Mouse (Mus musculus): ENCODE results near the gene Bdh1.
"Not testable (repeated sequence)": the region's sequence is repeated elsewhere in the genome, so short reads cannot be mapped to it uniquely, and the experiment has no call there.

The Bdh1 gene

GRCm38 (mm10) chr16:31464953-31465352, 42.9 kb downstream of the Bdh1 start:
- DNase-seq (ENCODE audit: low spot score in 2 of 2): no peak

- peak; percentile 75 to 77 for DNase-seq (ENCODE audit: low spot score in 2 of 2)
Measured at GRCm38 (mm10) chr16:31465630-31466029, 43.5 kb downstream of the Bdh1 start.

- no peak for DNase-seq (ENCODE audit: low spot score in 2 of 2)
Measured at GRCm38 (mm10) chr16:31466106-31466505, 44.0 kb downstream of the Bdh1 start.

DNA sequence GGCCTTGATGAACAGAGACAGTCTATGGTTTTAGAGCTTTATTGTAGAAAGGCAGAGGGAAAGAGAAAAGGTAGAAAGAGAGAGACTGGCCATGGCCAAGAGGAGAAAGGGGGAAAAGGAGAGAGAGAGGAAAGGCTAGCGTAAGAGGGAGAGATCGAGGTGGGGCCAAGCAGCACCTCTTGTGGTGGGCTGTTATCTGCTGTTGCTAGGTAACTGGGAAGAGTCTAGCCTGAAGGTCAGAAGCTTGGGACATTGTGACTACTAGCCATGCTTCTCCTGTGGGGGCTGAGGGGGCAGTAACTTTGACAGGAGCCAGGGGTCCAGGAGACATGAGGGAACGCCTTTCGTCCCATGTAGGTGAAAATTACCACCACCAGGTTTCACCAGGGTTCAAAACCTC, 48.7 kb downstream of the Bdh1 start:
- not testable (repeated sequence) for DNase-seq (ENCODE audit: low spot score in 2 of 2)

DNA sequence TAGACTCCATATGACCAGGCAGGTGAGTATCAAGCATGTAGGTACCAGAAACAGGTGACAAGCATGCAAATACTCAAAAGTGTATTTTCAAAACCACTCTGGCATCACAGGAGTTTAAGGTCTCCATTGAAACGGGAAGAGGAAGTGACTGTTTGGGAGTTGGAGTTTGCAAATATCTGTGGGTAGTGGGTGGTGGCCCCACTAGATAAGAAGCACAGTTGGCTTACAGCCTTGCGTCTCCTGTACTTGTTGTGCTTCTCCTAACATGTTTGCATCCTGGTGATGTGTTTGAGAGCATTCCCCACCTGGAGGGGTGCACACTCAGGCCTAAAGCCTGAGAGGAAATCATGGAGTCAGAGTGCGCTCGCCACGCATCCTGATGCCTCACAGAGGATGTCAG, 49.9 kb downstream of the Bdh1 start:
- no peak for DNase-seq (ENCODE audit: low spot score in 2 of 2)

DNA sequence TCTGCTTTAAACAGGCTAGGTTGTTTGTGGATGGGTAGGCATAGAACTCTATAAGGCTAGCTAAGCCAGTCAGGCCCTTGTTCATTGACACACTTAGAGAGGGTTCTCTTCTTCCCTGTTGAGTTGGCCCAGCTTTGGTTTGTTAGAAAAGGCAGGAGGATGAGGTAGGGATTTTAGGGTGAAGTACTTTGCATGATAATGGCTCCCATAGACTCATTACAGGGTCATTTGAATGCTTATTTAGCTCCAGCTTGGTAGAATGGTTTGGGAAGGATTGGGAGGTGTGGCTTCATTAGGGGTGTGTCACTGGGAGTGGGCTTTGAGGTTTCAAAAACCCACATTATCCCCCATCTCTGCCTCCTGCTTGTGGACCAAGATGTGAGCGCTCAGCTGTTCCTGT, 51.1 kb downstream of the Bdh1 start:
- no peak for DNase-seq (ENCODE audit: low spot score in 2 of 2)

GRCm38 (mm10) chr16:31475123-31475968, 53.3 kb downstream of the Bdh1 start:
- no peak for DNase-seq (ENCODE audit: low spot score in 2 of 2)

GRCm38 (mm10) chr16:31476872-31477603, 55.0 kb downstream of the Bdh1 start:
- no peak for DNase-seq (ENCODE audit: low spot score in 2 of 2)

- no peak for DNase-seq (ENCODE audit: low spot score in 2 of 2)
Measured at GRCm38 (mm10) chr16:31485336-31485735, 63.3 kb downstream of the Bdh1 start.

DNA sequence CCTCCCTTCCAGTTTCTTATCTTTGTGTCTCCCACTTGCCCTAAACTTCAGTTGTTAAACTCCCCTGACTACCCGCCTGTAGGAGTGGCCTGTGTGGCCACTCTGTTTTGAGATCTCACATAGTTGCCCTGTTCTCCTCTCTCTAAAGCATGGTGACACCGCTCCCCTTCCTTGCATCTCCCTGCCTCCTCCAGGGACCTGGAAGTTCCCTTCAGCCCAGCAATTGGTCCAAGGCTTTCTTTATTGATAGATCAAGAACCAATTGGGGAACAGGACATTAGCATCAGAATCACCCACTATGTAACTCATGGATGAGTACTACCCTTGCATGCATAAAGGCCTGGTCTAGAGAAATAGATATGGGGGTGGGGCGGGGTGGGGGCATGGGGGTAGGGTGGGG, 65.2 kb downstream of the Bdh1 start:
- no peak for DNase-seq (ENCODE audit: low spot score in 2 of 2)

GRCm38 (mm10) chr16:31489096-31489495, 67.0 kb downstream of the Bdh1 start:
- DNase-seq (ENCODE audit: low spot score in 2 of 2): no peak

GRCm38 (mm10) chr16:31490967-31491366, 68.9 kb downstream of the Bdh1 start:
- DNase-seq (ENCODE audit: low spot score in 2 of 2): no peak

- DNase-seq (ENCODE audit: low spot score in 2 of 2): no peak
Measured at GRCm38 (mm10) chr16:31492921-31493549, 71.0 kb downstream of the Bdh1 start.

DNA sequence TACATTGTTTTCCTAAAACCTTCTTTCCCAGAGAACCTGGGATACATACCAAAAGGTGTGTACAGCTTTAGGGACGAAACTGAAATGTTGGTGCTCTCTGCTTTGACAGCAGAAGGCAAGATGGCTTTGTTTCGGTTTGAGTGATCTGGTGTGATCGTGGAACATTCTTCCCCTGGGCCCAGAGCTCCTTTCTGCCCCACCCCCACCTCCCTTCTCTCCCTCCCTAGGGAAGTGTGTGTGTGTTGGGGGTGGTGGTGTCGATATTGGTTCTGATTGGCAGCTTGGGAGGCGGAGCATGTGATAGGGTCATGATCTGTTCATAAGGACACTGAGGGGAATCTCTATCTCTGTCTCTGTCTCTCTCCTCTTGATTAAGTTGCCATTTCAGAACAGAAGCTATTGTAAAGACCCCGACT, 71.5 kb downstream of the Bdh1 start:
- DNase-seq (ENCODE audit: low spot score in 2 of 2): no peak

- no peak for DNase-seq (ENCODE audit: low spot score in 2 of 2)
Measured at GRCm38 (mm10) chr16:31493991-31494390, 71.9 kb downstream of the Bdh1 start.

- DNase-seq (ENCODE audit: low spot score in 2 of 2): no peak
Measured at GRCm38 (mm10) chr16:31495356-31495755, 73.3 kb downstream of the Bdh1 start.

- no peak for DNase-seq (ENCODE audit: low spot score in 2 of 2)
Measured at GRCm38 (mm10) chr16:31495769-31496168, 73.7 kb downstream of the Bdh1 start.

DNA sequence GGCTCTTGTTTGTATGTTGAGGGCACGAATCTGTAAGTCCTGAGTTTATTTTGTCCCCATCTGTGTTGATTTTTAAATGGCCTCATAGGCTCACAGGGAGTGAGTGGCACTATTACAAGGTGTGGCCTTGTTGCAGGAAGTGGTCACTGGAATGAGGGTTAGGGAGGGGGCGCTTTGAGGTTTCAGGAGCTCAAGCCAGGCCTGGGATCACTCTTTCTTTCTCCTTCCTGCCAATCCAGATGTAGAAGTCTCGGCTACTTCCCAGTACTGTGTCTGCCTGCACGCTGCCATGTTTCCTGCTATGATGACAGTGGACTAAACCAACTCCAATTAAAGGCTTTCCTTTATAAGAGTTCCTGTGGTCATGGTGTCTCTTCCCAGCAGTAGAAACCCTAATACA, 76.3 kb downstream of the Bdh1 start:
- DNase-seq (ENCODE audit: low spot score in 2 of 2): no peak

DNA sequence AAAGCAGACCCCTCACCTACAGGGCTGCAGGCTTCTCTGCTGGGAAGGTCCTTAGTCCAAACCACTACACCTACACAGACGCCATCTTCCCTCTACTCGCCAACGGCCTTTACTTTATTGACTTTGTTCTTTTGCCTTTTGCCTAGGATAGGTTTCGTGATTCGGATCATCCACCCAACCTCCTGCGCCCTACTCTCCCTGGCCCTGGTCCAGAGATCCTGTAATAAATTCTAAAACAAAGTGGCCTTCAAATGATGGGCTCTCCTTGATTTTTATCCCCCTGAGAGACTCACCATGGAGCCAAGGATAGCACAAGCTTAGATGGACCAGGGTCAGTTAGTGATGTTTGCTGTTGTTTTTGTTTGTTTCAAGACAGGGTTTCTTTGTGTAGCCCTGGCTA, 76.9 kb downstream of the Bdh1 start:
- DNase-seq (ENCODE audit: low spot score in 2 of 2): no peak

GRCm38 (mm10) chr16:31499681-31500310, 77.7 kb downstream of the Bdh1 start:
- DNase-seq (ENCODE audit: low spot score in 2 of 2): peak; percentile 61 to 69

DNA sequence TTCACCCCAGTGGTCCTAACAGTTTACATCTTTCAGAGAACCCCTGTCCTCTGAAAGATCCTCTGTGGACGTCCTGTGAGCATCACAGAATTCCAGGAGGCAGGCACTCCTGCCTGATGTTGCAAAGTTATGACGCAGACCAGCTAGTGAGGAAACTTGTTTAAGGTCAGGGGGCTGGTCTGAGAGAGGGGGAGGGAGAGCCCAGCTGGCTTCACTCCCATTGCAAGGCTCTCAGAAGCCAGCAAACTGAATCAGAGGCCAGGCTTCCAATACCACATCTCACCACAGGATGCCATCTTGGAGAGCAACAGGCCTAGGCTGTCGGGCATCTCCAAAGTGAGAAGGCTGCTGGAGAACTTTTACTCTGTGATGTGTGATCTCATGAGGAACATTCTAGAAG, 78.5 kb downstream of the Bdh1 start:
- no peak for DNase-seq (ENCODE audit: low spot score in 2 of 2)
